Mouse (Mus musculus) stomach, embryonic 15.5 days (tissue): Measurements from ENCODE around the gene Rsph9. TPM values are rescaled to one million over a fixed set of nuclear protein-coding genes. Genes with fewer than 3 reads are reported as not detected.

Experiments
- ATAC-seq: fragments of 200-750 bp; cut with Nextera tagmentation; 2 replicates; pipeline ENCODE4 v1.8.0; 2017; ENCODE audit warnings: low read depth, moderate number of reproducible peaks, moderate TSS enrichment; ENCODE audit not compliant: insufficient read depth, low FRiP score
- H3K27ac ChIP-seq: fragments of 300-500 bp; sonication (generic); 2 replicates; pipeline ENCODE4 v1.5.1; 2015; ENCODE audit warnings: mild to moderate bottlenecking, inconsistent platforms
- H3K27me3 ChIP-seq: fragments of 300-500 bp; sonication (generic); replicated peaks from 2 replicates; pipeline ENCODE4 v1.6.1; 2015; ENCODE audit warnings: inconsistent platforms
- H3K36me3 ChIP-seq: fragments of 300-500 bp; sonication (generic); 2 replicates; pipeline ENCODE4 v1.6.1; 2015; ENCODE audit warnings: inconsistent platforms
- H3K4me1 ChIP-seq: fragments of 300-500 bp; sonication (generic); 2 replicates; pipeline ENCODE4 v1.6.1; 2015; ENCODE audit warnings: inconsistent platforms
- H3K4me2 ChIP-seq: fragments of 300-500 bp; sonication (generic); 2 replicates; pipeline ENCODE4 v1.6.1; 2015; ENCODE audit warnings: mild to moderate bottlenecking, inconsistent platforms
- H3K4me3 ChIP-seq: fragments of 300-500 bp; sonication (generic); replicated peaks from 2 replicates; pipeline ENCODE4 v1.5.1; 2015; ENCODE audit warnings: inconsistent platforms
- H3K9ac ChIP-seq: fragments of 300-500 bp; sonication (generic); 2 replicates; pipeline ENCODE4 v1.6.1; 2015; ENCODE audit warnings: inconsistent platforms
- H3K9me3 ChIP-seq: fragments of 300-500 bp; sonication (generic); 2 replicates; pipeline ENCODE4 v1.6.1; 2016; ENCODE audit warnings: inconsistent platforms
- WGBS: fragments of 180-500 bp; shearing (Covaris S2); methylation state at CpG from one replicate; pipeline ENCODE4 v1.1.7; 2015; 5-methylcytosine and 5-hydroxymethylcytosine counted together
- polyA plus RNA-seq: library from polyadenylated mRNA; unstranded; fragments of >200 nt; fragmentation: Nextera tagmentation; extraction: Ambion mirVana; gene quantifications from 2 replicates; pipeline ENCODE4 v1.2.1, GENCODE M21; 2015

The Rsph9 gene
- polyA plus RNA-seq, 1 experiment from 2014 or later = 8.7 TPM

DNA sequence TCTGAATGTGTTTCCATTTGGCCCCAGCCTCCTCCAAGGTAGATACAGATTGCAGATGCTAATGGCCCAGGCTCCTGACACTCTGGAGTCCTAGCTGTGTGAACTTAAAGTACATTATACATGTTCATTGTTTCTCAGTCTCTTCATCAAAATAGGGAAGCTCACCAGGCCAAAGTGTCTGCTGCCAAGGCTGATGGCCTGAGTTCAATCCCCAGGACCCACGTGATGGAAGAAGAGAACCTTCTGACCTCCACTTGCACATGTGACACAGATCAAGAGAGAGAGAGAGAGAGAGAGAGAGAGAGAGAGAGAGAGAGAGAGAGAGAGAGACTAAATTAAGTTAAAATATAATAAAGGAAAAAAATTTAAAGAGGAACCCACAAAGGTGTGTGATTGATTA lies 52.7 kb downstream of the Rsph9 start:
- Histone ChIP-seq H3K27me3 (no peaks in the 10 kb centered on the region), H3K4me2 (no peak overlapping the region), H3K9ac (no peak overlapping the region), H3K36me3 (no peaks in the 10 kb centered on the region), H3K4me1 (peaks cover 2% of the 10 kb centered on the region), H3K27ac (no peak overlapping the region), H3K9me3 (no peaks in the 10 kb centered on the region), H3K4me3 (no peak overlapping the region)
- no peak for ATAC-seq
- WGBS = 70% methylated on average over 1 of the region's 1 CpGs

DNA sequence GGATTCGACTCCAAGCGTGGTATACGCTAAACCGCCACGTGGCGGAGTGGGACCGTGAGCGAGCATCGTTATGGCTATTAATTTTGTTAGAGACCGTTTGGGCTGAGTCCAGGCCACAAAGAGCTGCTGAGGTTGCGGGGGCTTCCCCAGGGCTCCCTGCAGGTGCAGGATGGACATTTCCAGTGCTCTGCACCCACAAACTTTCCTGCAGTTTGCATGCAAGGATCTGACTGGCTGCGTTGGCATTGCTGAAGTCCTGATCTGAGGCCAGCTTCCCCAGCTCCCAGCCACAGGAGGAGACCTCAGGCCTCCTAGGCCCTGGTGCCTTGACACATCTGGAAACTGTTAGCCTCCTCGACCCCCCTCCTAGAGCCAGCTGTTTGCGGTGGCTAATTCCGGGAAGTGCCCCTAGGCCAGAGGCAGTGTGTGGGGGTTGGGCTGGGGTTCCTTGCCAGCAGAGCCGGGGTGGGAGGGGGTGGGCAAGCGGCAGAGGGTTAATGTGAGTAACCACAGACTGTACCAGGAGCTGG lies 57.6 kb downstream of the Rsph9 start:
- peaks cover 29% of the 10 kb centered on the region for H3K4me1 ChIP-seq
- H3K4me2 ChIP-seq = no peak overlapping the region
- H3K4me3 ChIP-seq = no peak overlapping the region
- no peaks in the 10 kb centered on the region for H3K9me3 ChIP-seq
- H3K27ac ChIP-seq = no peak overlapping the region; the same call in 1 of the 2 replicates
- H3K27me3 ChIP-seq = no peaks in the 10 kb centered on the region
- no peak overlapping the region for H3K9ac ChIP-seq
- ATAC-seq = no peak
- H3K36me3 ChIP-seq = no peaks in the 10 kb centered on the region
- WGBS = 44% methylated on average over 17 of the region's 17 CpGs

DNA sequence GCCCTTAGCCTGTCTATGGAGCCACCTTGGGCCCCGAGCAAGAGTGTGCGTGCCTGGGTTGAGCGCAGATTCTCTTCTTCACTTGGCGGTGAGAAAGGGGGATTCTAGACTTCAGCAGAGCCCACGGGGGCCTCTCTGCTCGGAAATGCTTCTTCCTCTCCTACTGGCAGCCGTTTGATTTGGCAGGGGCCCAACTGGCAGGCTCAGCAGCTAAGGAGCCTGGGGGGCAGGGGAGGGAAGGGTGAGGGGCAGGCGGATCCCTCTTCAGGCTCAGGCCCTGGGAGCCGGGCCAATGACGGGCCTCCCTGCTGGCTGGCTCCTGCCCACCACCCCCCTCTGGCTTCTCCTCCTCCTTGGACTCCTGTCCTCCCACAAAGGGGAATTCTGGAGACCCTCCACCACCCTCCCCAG lies 59.9 kb downstream of the Rsph9 start:
- Histone ChIP-seq H3K4me2 (peak overlapping the region; percentile 42), H3K36me3 (no peaks in the 10 kb centered on the region), H3K9me3 (no peaks in the 10 kb centered on the region), H3K27me3 (no peaks in the 10 kb centered on the region), H3K4me1 (peaks cover 33% of the 10 kb centered on the region), H3K4me3 (no peak overlapping the region; the same call in 1 of the 2 replicates), H3K27ac (peak overlapping the region; percentile 62), H3K9ac (no peak overlapping the region)
- peak; percentile 84 for ATAC-seq
- 11% methylated on average over 10 of the region's 10 CpGs for WGBS

DNA sequence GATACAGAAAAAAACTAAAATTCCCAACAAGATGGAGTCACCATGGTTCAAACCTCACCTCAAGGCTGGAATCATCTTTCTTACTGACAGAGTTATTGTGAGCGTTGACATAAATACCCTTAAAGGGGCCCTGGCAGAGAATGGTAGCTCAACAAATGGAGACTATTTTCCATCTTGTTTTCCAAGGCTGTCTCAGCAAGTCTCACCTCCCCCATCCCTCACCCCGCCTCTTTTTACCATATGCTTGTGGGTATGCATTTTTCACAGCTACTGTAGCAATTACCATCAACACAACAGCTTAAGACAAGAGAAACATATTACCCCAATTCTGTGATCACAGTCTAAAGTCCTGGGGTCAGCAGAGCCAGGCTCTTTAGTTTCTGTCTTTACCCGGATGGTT lies 60.6 kb downstream of the Rsph9 start:
- Histone ChIP-seq H3K4me3 (no peak overlapping the region), H3K4me2 (no peak overlapping the region), H3K4me1 (peaks cover 33% of the 10 kb centered on the region), H3K36me3 (no peaks in the 10 kb centered on the region), H3K9ac (no peak overlapping the region), H3K9me3 (no peaks in the 10 kb centered on the region), H3K27me3 (no peaks in the 10 kb centered on the region), H3K27ac (peak overlapping the region; percentile 62; the same call in 1 of the 2 replicates)
- 80% methylated on average over 3 of the region's 3 CpGs for WGBS
- ATAC-seq = no peak

DNA sequence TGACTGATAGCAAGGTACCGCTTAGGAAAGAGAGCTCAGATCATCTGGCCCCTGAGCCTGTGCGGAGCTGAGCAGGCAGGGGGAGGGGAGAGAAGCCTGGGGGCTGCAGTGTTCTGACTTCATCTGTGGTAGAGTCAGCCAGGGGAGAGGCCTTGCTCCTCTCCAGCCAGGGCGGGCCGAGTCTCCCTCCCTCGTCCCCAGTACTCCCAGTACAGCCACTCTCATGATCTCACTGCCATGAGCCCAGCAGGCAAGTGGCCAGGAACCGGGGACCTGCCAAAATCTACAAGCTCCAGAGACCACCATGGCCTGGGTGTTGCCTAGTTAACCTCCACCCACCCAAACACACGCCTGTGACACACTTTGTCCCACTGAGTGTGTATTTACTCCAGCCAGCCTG lies 62.4 kb downstream of the Rsph9 start:
- no peaks in the 10 kb centered on the region for H3K9me3 ChIP-seq
- H3K36me3 ChIP-seq = no peaks in the 10 kb centered on the region
- WGBS = 57% methylated on average over 6 of the region's 7 CpGs
- peak overlapping the region; percentile 18; the same call in 1 of the 2 replicates for H3K27ac ChIP-seq
- H3K4me1 ChIP-seq = peaks cover 34% of the 10 kb centered on the region
- no peak for ATAC-seq
- H3K4me3 ChIP-seq = no peak overlapping the region
- H3K9ac ChIP-seq = no peak overlapping the region
- H3K4me2 ChIP-seq = no peak overlapping the region
- no peaks in the 10 kb centered on the region for H3K27me3 ChIP-seq

DNA sequence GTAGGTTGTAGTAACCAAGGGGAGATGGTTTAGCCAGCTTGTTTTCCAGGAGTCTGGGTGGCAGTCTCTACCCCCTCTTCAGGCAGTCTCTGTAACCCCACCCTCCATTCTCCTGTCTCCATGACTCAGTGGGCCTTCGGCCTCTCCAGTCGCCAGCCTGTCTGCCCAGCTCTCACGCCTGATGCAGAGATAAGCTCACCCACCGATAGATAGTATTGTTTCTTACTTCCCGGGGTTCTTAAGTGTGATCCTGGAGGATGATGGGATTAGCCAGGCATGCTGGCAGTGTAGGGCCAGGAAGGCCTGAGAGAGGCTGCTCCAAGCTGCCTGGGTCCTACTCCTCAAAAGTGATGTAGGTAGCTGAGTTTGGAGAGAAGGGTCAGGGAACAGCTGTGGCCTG lies 63.0 kb downstream of the Rsph9 start:
- Histone ChIP-seq H3K9ac (no peak overlapping the region), H3K9me3 (no peaks in the 10 kb centered on the region), H3K27ac (peak overlapping the region; percentile 18; the same call in 1 of the 2 replicates), H3K36me3 (no peaks in the 10 kb centered on the region), H3K27me3 (no peaks in the 10 kb centered on the region), H3K4me1 (peaks cover 32% of the 10 kb centered on the region), H3K4me3 (no peak overlapping the region), H3K4me2 (no peak overlapping the region)
- WGBS = 49% methylated on average over 5 of the region's 5 CpGs
- ATAC-seq = no peak

DNA sequence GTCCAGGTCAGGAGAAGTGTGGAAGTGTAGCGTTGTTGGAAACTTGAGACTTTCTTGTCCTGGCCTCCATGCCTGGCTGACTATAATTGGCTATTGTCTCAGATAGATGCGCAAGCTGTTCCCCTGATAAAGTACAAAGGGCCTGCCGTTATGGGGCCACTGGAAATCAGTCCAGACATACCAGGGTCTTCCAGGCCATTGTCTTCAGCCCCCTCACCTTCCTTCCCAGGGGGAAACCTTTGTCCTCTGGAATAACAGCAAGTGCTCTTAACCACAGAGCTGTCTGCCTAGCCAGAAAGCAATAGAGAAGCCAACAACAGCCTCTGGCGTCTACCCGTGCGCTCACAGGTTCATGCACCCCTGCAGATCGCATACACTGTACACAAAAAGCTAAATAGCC lies 63.6 kb downstream of the Rsph9 start:
- 71% methylated on average over 7 of the region's 7 CpGs for WGBS
- Histone ChIP-seq H3K4me1 (peaks cover 31% of the 10 kb centered on the region), H3K36me3 (no peaks in the 10 kb centered on the region), H3K4me3 (no peak overlapping the region), H3K9me3 (no peaks in the 10 kb centered on the region), H3K27ac (no peak overlapping the region), H3K27me3 (no peaks in the 10 kb centered on the region), H3K4me2 (no peak overlapping the region), H3K9ac (no peak overlapping the region)
- no peak for ATAC-seq

DNA sequence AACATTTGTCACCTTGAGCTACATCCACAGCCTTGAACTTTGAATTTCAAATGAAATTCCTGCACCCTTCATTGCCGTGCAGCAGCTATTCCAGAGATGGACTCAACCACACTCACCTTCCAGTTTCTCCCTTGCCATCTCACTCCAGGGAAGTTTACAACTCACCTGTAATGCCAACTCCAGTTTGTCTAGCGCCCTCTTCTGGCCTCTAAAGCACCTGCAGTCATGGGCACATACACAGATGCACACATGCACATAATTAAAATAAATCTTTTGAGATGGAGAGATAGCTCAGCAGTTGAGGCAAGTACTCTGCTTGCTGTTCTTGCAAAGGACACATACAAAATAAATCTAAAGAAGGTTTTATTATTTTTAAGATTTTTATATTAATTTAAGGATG lies 65.0 kb downstream of the Rsph9 start:
- WGBS = 78% methylated on average over 2 of the region's 2 CpGs
- Histone ChIP-seq H3K9ac (no peak overlapping the region), H3K4me1 (peaks cover 28% of the 10 kb centered on the region), H3K36me3 (no peaks in the 10 kb centered on the region), H3K9me3 (no peaks in the 10 kb centered on the region), H3K4me2 (no peak overlapping the region), H3K27ac (no peak overlapping the region), H3K4me3 (no peak overlapping the region), H3K27me3 (no peaks in the 10 kb centered on the region)
- ATAC-seq = no peak

DNA sequence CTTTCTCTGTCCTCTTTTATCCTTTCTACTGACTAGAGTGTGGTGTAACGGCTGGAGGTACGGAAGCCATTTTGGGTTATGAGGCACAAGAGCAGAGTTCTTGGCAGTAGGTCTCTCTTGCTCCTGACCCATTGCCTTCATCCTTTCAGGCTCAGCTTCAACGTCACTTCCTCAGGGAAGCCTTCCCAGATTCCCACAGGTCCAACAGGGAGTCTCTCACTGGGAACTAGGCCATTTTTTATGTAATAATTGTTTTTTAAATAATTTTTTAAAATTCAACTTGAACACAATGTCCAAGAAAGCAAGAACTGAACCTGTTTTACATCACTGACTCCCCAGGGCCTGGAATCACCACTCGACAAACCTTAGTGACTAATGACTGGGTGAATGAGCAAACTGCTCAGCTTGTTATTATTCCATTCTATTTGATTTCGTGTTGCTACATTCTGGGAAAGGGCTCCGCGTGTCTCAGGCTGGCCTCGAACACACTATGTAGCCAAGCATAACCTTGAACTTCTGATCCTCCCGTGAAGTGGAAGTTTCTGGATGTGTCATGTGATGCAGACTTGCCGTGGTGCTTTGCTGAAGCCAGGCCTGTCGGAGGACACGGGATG lies 66.0 kb downstream of the Rsph9 start:
- H3K4me1 ChIP-seq = peaks cover 30% of the 10 kb centered on the region
- H3K27ac ChIP-seq = no peak overlapping the region
- no peaks in the 10 kb centered on the region for H3K27me3 ChIP-seq
- H3K9ac ChIP-seq = no peak overlapping the region
- WGBS = 86% methylated on average over 12 of the region's 12 CpGs
- no peak for ATAC-seq
- no peak overlapping the region for H3K4me3 ChIP-seq
- H3K9me3 ChIP-seq = no peaks in the 10 kb centered on the region
- H3K36me3 ChIP-seq = no peaks in the 10 kb centered on the region
- H3K4me2 ChIP-seq = no peak overlapping the region

DNA sequence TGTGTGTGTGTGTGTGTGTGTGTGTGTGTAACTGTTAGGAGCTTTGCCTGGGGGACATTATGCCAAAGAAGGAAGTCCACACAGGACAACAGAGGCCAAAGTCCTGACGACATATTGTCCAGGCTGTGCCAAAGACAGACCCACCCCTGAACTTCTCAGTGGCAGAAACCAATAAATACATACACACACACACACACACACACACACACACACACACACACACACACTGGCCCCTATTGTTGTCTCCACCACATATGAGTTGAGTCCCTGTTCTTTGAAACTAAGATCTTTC lies 67.8 kb downstream of the Rsph9 start:
- Histone ChIP-seq H3K9ac (no peak overlapping the region), H3K4me2 (no peak overlapping the region), H3K27me3 (no peaks in the 10 kb centered on the region), H3K27ac (no peak overlapping the region), H3K36me3 (no peaks in the 10 kb centered on the region), H3K4me1 (peaks cover 25% of the 10 kb centered on the region), H3K4me3 (no peak overlapping the region), H3K9me3 (no peaks in the 10 kb centered on the region)
- no peak for ATAC-seq
- no CpG with 5 or more reads among the region's 1 CpGs for WGBS

DNA sequence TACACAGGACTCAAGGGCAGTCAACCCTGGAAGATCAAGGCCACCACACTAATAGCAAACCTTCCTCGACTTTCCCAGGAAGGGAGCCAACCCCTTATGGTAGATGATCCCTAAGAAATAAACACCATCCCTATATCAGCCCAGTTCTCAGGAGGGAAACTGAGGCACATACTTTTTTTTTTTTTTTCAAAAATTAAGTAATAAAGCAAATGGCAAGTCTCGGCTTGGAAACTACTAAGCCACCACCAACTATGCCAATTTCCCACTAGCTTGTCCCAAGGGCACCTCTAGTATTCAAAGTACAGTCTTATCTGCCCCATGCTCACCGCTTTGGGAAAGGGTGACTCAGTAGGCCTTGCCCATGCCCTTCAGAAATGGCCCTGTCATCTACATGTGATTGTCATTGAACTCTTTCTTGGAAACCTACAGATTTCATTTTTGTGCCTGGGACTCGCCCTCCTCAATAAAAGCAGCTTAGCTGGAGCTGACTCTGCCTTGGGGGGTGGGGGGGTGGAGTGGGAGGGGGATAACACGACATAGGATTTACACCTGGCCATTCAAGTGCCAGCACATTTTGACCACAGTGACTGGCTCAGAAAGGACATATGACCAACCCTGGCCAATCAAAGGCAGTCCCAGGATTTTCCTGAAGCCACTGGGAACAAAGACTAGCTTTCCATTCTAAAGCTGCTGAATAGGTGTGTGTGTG lies 68.3 kb downstream of the Rsph9 start:
- no peak overlapping the region for H3K4me3 ChIP-seq
- no peak overlapping the region for H3K9ac ChIP-seq
- peaks cover 22% of the 10 kb centered on the region for H3K4me1 ChIP-seq
- WGBS = 71% methylated on average over 5 of the region's 5 CpGs
- no peaks in the 10 kb centered on the region for H3K9me3 ChIP-seq
- H3K27me3 ChIP-seq = no peaks in the 10 kb centered on the region
- H3K27ac ChIP-seq = no peak overlapping the region
- H3K36me3 ChIP-seq = no peaks in the 10 kb centered on the region
- no peak overlapping the region for H3K4me2 ChIP-seq
- no peak for ATAC-seq

DNA sequence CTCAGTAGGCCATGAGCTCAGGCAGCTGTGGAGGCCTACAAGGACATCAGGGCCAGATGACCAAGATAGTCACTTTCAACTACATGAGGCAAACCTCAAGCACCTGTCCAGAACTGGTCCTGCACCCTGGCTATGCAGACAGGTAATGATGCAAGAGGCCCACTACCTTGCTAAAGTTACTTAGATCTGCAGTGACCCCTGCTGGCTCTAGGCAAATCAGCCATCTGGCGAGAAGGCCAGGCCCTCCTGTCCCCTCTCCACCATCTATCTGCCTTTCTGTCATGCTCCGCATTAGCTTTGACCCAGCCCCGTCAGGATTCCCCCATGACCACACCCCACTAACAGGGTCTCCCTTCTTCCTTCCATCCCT lies 68.9 kb downstream of the Rsph9 start:
- Histone ChIP-seq H3K9ac (no peak overlapping the region), H3K4me1 (peaks cover 22% of the 10 kb centered on the region), H3K27me3 (no peaks in the 10 kb centered on the region), H3K36me3 (no peaks in the 10 kb centered on the region), H3K4me2 (no peak overlapping the region), H3K27ac (peak overlapping the region; percentile 48; the same call in 1 of the 2 replicates), H3K4me3 (no peak overlapping the region), H3K9me3 (no peaks in the 10 kb centered on the region)
- WGBS = 47% methylated on average over 3 of the region's 3 CpGs
- ATAC-seq = no peak
